Mouse (Mus musculus): ENCODE results near the gene Tcaim.
"Not testable (repeated sequence)": the region's sequence is repeated elsewhere in the genome, so short reads cannot be mapped to it uniquely, and the experiment has no call there.

Tcaim gene

DNA sequence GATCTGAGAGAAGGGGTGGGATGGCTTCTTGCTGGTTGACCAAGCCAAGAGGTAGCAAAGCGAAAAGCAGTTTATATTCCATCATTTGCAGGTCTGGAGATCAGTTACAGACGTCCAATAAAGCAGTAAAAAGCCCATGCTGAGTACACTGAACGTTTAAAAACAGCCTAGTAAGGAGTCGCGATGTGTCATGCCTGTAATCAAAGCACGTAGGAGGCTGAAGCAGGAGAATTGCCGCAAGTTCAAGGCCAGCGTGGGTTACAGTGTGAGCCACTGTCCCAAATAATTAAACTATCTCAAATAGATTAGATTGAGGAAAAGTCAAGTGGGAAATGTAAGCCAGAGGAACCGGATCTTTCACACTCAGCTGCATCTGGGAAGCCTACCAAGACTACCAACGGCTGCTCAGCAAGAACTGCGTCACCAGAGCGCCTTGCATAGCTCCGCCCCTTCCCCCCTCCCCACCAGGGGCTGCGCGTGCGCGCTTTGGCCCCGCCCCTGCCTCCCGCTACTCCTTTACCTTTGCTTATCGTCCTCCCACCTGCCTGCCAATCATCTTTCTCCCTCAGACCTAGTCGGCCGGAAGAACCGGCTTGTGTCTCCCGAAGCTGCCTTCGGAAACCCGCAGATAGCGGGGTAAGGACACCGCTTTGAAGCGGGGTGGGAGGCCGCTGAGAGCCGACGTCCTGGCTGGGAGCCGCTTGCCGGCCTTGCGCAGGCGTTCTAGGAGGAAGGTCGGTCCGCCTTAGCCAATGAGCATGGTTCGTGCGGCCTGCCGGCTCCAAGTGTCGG, at the start of gene Tcaim:
TSS of gene Tcaim (plus strand) at position 487 of the 792 bp plus-strand sequence.
- DNase-seq (ENCODE audit: low read depth), result peak; percentile 81

DNA sequence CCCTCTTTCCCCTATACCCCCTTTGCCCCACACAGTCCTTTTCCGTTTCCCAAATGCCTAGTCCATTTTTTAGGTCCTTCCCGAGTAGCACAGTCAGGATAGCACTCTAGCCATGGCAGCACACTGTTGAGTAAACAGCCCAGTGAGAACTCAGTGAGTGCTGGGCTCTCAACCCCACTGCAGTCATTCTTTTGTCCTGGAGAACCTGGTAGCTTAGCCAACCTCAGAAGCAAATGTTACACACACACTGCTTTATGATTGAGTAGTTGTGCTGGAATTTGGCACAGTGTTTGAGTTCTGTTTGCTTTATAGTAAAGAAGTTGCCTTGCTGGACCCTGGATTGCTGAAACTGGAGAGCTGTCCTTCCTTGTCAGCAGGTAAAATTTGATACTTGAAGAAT, 47.7 kb upstream of the Tcaim start:
- DNase-seq (ENCODE audit: low read depth), result no peak

DNA sequence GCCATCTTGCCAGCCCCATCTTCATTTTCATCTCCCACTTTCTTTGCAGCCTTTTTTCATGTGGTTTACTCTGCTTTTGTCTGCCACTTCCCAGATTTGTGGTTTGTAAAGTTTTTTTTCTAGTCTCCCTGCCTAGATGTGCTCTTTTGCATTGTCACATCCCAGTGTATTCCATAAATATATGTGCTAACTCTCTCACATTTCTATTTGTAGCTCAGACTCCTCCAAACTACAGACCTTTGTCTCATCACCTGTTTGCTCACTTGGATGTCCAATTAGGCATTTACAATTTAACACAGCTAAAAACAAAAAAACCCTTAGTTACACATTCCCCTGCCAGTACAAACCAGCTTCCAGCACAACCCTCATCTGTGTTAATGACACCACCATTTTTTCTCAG, 45.2 kb upstream of the Tcaim start:
- no peak for DNase-seq (ENCODE audit: low read depth)

DNA sequence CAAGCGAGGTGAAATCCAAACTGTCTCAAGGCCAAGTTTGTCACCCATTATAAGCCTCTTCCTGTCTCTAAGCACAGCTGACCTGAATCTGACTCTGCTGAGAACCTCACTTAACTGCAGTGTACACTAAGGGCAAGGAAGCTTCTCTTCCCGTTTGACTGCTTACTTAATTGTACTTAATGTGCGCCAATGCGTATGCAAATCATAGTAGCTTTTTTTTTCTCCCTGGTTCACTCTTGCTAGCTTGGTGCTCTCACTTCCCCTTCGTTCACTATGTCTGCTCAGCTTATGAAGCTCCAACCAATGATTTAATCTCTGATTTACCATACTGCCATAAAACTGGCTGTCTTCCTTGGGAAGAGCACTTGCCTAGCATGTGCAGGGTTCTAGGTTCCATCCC, 20.1 kb upstream of the Tcaim start:
- DNase-seq (ENCODE audit: low read depth), result no peak

DNA sequence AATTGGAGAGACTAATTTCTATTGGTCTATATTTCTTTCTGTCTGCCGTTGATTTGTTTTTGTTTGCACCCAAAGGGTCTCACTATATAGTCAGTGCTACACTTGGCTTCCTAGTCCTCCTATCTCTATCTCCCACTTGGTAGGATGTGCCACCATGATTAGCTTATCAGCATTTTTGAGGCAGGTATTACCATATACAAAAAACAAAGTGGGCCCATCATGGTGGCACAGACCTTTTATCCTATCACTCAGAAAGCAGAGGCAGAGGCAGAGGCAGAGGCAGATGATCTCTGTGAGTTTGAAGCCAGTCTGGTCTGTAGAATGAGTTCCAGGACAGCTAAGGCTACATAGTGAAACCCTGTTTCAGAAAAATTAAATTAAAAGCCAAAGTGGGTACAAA, 18.8 kb upstream of the Tcaim start:
- no peak for DNase-seq (ENCODE audit: low read depth)

DNA sequence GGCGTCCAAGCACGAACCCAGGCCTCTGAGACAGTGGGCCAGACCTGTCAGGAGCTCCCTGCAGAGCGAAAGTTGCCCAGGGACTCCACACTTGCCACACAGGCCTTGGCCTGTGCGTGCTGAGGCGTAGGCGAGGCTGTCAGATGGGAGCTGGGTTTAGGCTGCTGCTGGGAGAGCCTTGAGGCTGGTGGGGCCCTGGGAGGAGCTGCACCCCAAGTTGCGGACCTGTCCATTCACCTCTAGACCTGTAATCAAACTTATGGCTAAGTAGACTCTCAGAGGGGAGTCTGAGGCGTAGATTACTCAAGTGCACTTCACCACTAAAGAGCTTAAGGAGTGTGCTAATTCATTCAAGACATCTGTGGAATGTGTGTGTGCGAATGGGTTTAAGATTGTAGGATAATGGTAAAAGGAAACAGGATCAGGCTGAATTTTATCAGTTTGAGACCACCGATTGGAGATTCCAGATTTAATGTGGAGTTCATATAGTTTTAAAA, 554 bp downstream of the Tcaim start:
- no peak for DNase-seq (ENCODE audit: low read depth)

DNA sequence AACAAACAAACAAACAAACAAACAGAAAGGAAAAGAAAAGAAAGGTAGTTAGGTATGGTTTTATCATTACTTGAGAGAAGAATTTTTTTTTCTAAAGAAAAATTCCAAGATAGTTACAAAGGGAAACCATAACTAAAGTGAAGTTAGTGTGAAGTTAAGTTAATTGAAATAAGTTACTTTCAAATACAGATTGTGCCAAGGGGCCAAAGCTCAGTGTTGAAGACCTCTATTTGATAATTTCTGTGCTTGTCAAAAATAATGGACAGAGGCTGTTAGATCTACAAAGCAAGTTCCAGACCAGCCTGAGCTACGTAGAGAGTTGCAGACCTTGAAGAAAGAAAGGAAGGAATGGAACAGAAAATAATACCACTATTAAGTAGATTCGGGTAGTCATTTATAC, 1.8 kb downstream of the Tcaim start:
- no peak for DNase-seq (ENCODE audit: low read depth)

DNA sequence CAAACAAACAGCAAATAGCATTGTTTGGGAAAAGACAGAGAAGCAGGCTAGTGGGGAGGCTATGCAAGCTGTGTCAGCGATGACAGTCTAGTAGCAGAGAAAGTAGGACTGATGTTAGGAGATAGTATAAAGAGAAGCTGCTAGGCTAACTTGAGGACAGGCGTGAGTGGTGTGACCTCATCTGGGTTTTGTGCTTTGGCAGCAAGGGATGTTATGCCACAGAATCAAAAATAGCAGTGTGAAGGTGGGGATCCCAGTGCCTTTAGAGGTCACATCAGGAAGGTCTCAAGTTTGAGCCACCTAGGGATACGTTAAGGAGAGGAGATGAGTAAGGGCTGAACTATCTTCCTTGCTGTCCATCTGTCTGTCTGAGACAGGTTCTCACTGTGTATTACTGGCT, 4.9 kb downstream of the Tcaim start:
- DNase-seq (ENCODE audit: low read depth), result no peak

DNA sequence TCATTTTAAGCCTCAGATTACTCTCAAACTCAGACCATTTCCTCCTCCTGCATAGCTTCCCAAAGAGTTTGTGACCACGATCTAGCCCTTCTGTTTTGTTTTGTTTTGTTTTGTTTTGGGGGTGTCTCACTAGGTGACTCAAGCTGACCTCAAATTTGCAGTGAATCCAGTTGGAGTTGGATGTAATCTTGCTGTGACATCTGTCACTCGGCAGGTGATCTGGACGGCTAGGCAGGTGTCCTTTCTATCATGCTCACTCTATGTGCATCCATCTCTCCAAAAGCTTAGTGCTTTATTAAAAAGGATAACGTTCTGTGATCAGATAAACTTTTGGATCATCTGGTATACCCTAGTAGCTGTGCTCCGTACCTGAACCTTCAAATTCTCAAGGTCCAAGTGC, 7.0 kb downstream of the Tcaim start:
- DNase-seq (ENCODE audit: low read depth), result no peak

DNA sequence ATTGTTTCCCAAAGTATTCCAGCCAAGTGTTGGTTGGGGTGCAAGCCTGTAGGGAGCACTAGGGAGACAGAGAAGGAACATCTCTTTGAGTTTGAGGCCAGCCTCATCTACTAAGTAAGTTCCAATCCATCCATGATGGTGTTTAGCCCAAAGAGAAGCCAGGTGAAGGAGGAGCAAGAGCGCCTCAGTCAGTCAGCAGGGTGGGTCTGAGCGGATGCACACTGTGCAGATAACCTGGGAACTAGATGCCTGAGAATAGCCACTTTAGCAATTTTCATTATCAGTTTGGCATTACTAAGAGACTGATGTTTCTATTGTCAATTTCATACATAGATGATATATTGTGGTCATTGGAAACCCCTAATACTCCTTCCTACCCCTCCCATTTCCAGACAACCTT, 9.4 kb downstream of the Tcaim start:
- no peak for DNase-seq (ENCODE audit: low read depth)

DNA sequence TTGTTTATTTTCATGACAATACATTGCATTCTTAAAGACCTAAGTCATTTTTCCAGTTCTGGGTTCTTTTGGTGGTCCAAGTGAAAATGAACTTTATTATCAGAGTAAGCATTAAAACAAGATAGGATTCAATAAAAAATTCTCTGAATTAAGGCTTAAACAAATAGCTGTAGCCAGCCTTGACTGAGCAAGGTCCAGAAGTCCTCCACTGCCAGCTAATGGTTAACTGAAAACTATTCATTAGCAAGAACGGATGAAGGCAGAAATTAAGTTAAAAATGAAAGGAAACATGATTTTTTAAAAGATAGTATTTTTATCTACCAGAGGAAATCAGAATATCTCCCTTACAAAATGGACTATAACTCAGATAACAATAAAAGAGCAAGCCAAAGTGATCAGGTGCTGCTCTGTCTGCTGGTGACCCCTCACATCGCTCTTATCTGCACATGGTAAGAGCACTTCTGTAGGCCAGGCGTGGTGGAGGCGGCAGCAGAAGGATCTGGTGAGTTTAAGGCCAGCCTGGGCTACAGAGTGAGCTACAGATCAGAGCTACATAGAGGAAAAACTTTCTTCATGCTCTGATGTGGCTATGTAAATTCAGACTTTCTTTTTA, 10.0 kb downstream of the Tcaim start:
- no peak for DNase-seq (ENCODE audit: low read depth)

DNA sequence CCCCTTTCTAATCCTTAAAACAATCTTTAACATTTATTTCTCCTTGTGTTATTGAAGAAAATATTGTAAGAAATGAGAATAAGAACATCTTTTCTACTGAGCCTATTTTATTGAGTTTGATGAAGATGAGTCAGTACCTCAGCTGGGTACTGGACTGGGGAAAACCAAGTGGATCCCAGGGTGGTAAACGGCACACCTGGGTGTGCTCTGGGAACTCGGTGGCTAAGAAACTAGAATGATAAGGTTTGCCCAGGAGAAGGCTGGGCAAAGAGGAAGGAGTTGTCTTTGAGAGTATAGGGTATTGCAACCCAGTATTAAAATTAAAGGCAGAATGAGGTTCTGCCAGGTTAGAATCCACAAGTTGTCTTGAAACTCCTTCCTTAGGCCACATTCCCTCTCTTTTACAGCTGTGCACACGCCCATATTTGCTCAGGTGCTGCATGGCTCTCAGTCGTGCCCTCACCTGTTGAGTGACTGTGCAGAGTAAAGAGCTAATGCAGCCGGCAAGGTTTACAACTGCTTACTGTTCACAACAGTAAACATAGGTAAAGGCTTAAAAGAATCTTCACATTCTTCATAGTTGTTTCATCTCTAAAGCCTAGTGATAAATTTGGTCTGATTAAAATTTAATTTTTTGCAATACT, 18.2 kb downstream of the Tcaim start:
- no peak for DNase-seq (ENCODE audit: low read depth)

DNA sequence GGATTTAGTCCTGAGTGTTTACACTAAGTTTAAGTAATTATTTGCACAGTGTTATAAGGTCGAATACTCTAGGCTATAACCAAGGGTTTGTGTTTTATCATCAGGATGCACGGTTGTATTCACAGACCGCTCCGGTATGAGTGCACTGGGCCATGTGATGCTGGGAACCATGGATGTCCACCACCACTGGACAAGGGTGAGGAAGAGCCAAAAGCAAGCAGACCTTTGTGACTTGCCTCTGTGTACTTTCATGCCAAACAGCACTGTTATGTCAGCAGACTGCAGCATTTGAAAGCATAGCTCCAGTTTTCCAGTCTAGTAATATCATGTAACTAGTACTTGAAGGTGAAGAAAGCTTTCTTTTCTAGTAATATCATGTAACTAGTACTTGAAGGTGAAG, 21.4 kb downstream of the Tcaim start:
- DNase-seq (ENCODE audit: low read depth), result no peak

DNA sequence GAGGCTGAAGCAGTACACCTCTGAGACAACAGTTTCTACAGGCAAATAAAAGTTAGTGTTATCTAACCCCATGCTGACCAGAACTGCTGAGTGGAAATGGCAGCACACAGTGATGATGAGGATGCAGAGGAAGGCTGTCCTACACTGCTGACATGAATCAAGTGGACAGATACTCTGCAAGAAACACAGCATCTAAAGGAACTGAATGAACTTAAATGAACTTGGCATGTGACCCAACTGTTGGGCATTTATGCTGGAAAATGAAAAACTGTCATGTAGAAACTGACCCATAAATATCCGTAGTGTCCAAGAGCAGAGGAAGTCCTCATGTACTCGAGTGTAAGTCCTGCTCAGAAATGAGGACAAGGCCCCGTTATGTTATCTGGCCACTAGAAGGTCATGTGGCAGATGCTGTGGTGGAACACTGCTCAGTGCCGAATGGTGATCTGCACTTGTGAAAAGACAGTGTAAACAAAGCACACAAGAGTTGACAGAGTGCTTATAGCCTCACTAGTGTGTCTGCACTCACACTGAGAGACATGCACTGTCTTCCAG, 24.6 kb downstream of the Tcaim start:
- DNase-seq (ENCODE audit: low read depth), result no peak

DNA sequence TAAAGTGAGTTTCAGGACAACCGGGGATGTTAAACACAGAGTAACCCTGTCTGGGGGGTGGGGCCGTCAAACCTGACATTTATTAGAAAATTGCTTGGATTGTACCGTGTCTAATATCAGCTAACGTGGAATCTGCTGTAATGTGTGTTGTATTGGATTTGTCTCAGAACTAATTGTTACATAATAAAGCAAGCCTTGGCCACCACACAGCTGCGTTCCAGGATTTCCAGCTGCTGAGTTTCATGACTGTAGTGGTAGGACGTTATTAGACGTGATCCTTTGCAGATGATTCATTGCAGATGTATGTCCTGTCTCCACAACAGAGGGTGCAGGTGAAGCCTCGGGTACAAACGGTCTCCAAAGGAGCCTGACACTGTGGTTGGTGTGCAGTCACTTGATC, 30.8 kb downstream of the Tcaim start:
- peak; percentile 8 for DNase-seq (ENCODE audit: low read depth)

DNA sequence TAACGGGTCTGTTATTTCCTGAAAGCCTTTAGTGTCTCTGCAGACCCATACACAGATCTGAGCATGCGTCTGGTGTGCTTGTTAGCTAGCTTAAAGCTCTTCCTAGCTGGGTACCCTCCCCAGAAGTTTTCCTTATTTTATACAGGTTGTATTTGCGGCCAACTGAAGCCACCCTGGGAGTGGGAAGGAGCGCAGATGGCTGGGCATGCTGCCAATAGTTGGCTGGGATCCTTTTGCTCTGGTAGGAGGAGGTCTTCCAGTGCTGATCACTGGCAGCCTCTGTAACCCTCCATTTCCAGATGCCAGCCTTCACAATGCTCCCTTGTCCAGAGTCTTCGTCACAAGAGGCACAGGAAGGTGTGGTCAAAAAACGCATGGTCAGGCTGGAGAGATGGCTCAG, 31.5 kb downstream of the Tcaim start:
- peak; percentile 51 for DNase-seq (ENCODE audit: low read depth)

DNA sequence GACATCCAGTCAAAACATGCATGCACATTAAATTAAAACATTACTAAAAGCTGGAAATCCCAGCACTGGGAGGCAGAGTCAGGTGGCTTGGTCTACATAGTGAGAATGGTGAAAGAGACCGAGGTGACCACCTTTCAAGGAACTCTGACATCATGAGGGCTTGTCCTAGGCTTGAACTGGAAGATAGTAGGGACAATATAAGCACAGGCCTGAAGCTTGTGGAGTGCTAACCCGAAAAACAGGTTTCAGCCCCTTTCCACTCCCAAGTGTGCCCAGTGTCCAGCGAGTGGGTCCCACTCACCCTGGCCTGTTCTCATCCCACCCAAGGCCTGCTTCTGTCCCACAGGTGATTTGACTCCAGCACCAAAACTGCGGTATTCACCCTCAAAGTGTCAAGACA, 31.9 kb downstream of the Tcaim start:
- DNase-seq (ENCODE audit: low read depth), result no peak

DNA sequence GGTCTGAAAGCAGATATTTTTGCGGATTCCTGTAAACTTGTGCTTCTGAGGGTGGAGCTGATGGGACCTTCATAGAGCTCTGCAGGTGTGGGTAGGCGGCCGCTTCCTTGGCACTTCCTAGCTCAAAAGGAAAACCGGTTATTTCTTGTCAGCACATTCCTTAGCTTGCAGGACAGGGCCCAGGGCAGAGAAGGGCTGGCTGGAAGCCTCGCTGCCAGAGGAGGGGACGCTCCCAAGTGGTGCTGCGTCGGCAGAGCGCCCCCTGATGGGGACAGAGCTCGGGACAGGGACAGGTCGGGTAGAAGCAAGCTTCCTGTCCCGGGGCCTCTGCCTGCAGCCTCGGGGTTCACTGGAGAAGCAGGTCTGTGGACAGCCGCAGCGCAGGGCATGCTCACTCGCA, 32.3 kb downstream of the Tcaim start:
- no peak for DNase-seq (ENCODE audit: low read depth)

DNA sequence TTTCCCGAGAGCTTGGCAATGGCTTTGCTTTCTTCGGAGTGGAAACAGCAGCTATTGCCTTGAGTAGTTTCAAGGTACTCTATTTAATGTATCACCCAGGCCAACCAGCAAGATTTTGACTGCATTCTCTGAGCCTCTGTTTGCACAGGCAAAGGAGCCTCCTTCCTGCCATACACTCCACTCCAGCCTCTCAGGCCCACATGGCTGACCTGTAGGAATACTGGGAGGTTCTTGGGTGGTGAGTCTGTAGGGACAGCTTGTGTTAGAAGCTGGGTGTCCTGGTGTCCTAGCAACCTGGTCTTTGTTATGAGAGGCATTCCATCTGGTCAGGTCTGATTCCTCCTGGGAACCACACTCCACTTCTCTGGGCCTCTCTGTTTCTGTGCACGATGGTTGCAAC, 38.4 kb downstream of the Tcaim start, which contains the start of gene Gm35549:
TSS of gene Gm35549 (minus strand) at position 276 of the 400 bp plus-strand sequence.
- DNase-seq (ENCODE audit: low read depth), result no peak

DNA sequence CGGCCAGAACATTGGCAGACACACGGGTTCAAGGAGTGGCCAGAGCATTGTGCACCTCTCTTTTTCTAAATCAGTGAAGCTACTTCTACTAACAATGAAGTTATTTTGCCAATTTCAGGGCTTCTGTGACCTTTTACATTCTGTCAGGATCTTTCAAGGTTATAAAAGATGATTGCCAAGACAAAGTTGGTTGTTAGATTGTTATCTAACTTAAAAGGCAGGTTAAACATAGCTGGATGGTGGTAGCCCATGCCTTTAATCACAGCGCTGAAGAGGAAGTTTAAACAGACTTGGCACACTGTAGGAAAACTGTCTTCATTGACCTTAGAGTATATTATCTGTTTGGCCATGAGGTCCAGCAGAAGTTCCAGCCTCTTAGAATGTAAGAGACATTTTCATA, 40.3 kb downstream of the Tcaim start:
- no peak for DNase-seq (ENCODE audit: low read depth)

DNA sequence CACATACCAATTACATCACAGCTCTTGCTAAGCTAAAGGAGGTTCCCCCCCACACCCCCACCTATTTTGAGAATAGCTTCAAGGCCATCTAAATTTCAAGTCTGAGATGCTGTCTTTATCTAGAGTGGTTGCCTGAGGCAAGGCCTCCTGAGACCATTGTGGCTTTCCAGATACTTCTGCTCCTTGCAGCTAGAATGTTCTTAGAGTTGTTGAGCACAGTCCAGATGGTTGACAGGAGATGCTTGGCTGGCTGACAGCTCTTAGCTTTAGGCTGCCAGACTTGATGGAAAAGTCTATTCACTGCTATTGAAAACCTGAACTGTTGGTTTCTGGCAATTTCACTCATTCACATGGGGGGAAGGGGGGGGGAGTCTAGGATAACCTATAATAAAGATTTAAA, 40.8 kb downstream of the Tcaim start:
- no peak for DNase-seq (ENCODE audit: low read depth)

DNA sequence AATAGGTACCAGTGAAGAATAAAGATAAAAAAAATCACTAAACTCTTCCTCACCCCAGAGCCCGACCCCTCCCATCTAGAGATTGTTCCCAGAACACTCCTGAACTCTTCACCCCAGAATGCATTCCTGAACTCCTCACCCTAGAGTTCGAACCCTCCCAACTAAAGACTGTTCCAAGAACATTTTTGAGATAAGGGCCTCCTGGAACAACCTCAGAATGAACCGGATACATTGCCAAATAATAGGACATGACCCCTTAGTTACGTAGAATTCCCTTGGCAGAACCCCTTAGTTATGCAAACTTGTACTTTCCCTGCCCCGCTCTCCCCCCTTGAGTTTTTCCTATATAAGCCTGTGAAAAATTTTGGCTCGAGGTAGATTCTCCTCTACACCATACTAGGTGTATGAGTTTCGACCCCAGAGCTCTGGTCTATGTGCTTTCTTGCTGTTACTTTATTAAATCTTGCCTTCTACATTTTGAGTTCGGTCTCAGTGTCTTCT, 42.5 kb downstream of the Tcaim start:
- DNase-seq (ENCODE audit: low read depth), result not testable (repeated sequence)

DNA sequence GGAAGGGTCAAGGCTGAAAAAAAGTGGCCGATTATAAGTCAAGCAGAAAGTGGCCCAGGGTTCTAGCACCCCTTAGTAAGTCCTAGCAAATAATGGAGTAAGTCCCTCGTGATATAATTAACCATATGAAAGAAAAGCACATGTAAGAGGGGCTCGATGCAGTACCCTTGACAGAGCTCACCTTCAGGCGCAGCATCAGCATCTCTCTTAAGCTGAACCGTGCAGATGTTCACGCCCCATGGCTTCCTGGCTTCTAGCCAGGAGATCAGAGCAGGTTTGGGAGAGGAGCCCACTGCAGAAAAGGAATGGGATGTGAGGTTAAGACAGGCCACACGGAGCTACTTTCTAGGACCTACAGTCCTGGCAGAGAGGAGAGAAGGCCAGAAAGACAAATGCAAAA, 49.2 kb downstream of the Tcaim start:
- DNase-seq (ENCODE audit: low read depth), result no peak

Measured in fibroblast of lung, adult 2 months (primary cell).